Mouse (Mus musculus) limb, embryonic 11.5 days (tissue): ENCODE results near the gene Wnk4. TPM values are rescaled to one million over a fixed set of nuclear protein-coding genes. Genes with fewer than 3 reads are reported as not detected.

Experiments
- ATAC-seq: fragments of 200-750 bp; cut with Nextera tagmentation; 2 replicates; pipeline ENCODE4 v1.8.0; 2017; ENCODE audit warnings: low read depth; ENCODE audit not compliant: insufficient number of reproducible peaks, low FRiP score, low TSS enrichment
- DNase-seq: peaks from one replicate; pipeline ENCODE4 v3.0.0-alpha.2; 2015; ENCODE audit warnings: low spot score
- H3K27ac ChIP-seq: fragments of 300-500 bp; sonication (generic); replicated peaks from 2 replicates; pipeline ENCODE4 v1.5.1; 2014; ENCODE audit warnings: low read depth, mild to moderate bottlenecking, low read length
- H3K27me3 ChIP-seq: fragments of 300-500 bp; sonication (generic); 2 replicates; pipeline ENCODE4 v1.6.1; 2014; ENCODE audit warnings: mild to moderate bottlenecking, low read length, mixed read lengths; ENCODE audit not compliant: control insufficient read depth, insufficient read depth
- H3K36me3 ChIP-seq: fragments of 300-500 bp; sonication (generic); 2 replicates; pipeline ENCODE4 v1.6.1; 2014; ENCODE audit warnings: mild to moderate bottlenecking, low read length, moderate library complexity, mixed read lengths; ENCODE audit not compliant: control insufficient read depth, insufficient read depth
- H3K4me1 ChIP-seq: fragments of 300-500 bp; sonication (generic); 2 replicates; pipeline ENCODE4 v1.6.1; 2014; ENCODE audit warnings: low read length, mixed read lengths; ENCODE audit not compliant: control insufficient read depth, insufficient read depth
- H3K4me2 ChIP-seq: fragments of 300-500 bp; sonication (generic); 2 replicates; pipeline ENCODE4 v1.6.1; 2014; ENCODE audit warnings: low read depth, mild to moderate bottlenecking, moderate library complexity; ENCODE audit not compliant: severe bottlenecking
- H3K4me3 ChIP-seq: fragments of 300-500 bp; sonication (generic); 2 replicates; pipeline ENCODE4 v1.5.1; 2014; ENCODE audit warnings: low read depth, low read length
- H3K9ac ChIP-seq: fragments of 300-500 bp; sonication (generic); 2 replicates; pipeline ENCODE4 v1.6.1; 2014; ENCODE audit warnings: mild to moderate bottlenecking, low read length
- H3K9me3 ChIP-seq: fragments of 300-500 bp; sonication (generic); 2 replicates; pipeline ENCODE4 v1.6.1; 2016; ENCODE audit warnings: low read length; ENCODE audit not compliant: control insufficient read depth
- WGBS: fragments of 180-500 bp; shearing (Covaris S2); extraction: QIAGEN DNeasy Blood & Tissue Kit; methylation state at CpG from one replicate; pipeline ENCODE4 v1.1.7; 2014; 5-methylcytosine and 5-hydroxymethylcytosine counted together
- polyA plus RNA-seq: library from polyadenylated mRNA; unstranded; fragments of >200 nt; fragmentation: Nextera tagmentation; extraction: Ambion mirVana; gene quantifications from 2 replicates; pipeline ENCODE4 v1.2.1, GENCODE M21; 2014

Wnk4 gene
- polyA plus RNA-seq, 1 experiment from 2014 or later: 7.0 TPM

GRCm38 (mm10) chr11:101225331-101226064 lies 34.9 kb upstream of the Wnk4 start:
- peak overlapping the region; percentile 83 for H3K4me2 ChIP-seq
- no peaks in the 10 kb centered on the region for H3K36me3 ChIP-seq
- H3K27me3 ChIP-seq: no peaks in the 10 kb centered on the region
- peaks cover 6% of the 10 kb centered on the region for H3K4me1 ChIP-seq
- WGBS: 19% methylated on average over 25 of the region's 25 CpGs
- no peaks in the 10 kb centered on the region for H3K9me3 ChIP-seq
- ATAC-seq (no peak), DNase-seq (no peak)
- no peak overlapping the region for H3K27ac ChIP-seq
- peak overlapping the region; percentile 85 for H3K4me3 ChIP-seq
- peak overlapping the region; percentile 69 for H3K9ac ChIP-seq

DNA sequence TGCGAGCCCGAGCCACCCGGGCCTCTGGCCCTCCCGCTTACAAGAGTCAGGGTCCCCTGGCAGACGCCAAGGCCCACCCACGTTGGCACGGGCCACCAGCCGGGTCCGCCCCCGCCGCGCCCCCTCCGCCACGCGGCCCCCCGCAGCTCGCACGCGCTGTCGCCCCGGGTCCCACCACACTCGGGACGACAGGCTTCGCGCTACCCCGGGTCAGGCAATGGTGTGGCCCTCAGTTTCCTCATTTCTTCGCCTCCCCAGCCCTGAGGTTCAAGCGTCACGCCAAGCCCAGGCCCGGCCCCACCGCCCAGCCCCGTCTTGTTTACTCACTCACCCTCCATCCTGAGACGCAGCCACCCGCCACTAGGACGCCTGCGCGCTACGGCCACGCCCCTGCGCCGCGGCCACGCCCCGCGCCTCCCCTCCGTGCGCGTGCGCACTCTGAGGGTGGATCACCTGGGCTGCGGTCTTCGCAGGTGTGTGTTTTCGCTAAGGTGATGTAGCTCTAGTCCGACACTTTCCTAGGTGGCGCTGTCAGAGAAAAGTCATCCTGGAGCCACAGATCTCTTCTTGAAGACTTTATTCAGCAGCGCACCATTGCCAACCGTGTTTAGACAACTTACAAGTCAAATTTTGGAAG lies 34.2 kb upstream of the Wnk4 start, which contains the start of gene Ezh1:
Gene Ezh1, minus strand, starts transcription at position 399 of the 637 bp plus-strand sequence.
- Histone ChIP-seq H3K4me1 (peaks cover 11% of the 10 kb centered on the region), H3K9me3 (no peaks in the 10 kb centered on the region), H3K27me3 (no peaks in the 10 kb centered on the region), H3K36me3 (no peaks in the 10 kb centered on the region), H3K9ac (peak within 1 kb of the TSS; percentile 69), H3K4me3 (peak within 1 kb of the TSS; percentile 85), H3K4me2 (peak within 1 kb of the TSS; percentile 83), H3K27ac (0 out of 2 replicates have a peak within 1 kb of the TSS, but pooled peaks have one; percentile 4)
- ATAC-seq (peak; percentile 91), DNase-seq (peak; percentile 90)
- WGBS: 2% methylated on average over 48 of the region's 56 CpGs

- H3K4me1 ChIP-seq: peaks cover 20% of the 10 kb centered on the region
- ATAC-seq (no peak), DNase-seq (no peak)
- WGBS: 44% methylated on average over 8 of the region's 8 CpGs
- H3K4me3 ChIP-seq: no peak overlapping the region
- no peak overlapping the region for H3K4me2 ChIP-seq
- H3K9ac ChIP-seq: no peak overlapping the region
- no peaks in the 10 kb centered on the region for H3K9me3 ChIP-seq
- H3K36me3 ChIP-seq: no peaks in the 10 kb centered on the region
- no peak overlapping the region; the same call in 1 of the 2 replicates for H3K27ac ChIP-seq
- no peaks in the 10 kb centered on the region for H3K27me3 ChIP-seq
Observed at GRCm38 (mm10) chr11:101229361-101229900, 30.9 kb upstream of the Wnk4 start.

GRCm38 (mm10) chr11:101230061-101230511 lies 30.3 kb upstream of the Wnk4 start:
- H3K4me1 ChIP-seq: peaks cover 20% of the 10 kb centered on the region
- WGBS: 19% methylated on average over 2 of the region's 2 CpGs
- no peak for ATAC-seq
- no peaks in the 10 kb centered on the region for H3K9me3 ChIP-seq
- H3K4me2 ChIP-seq: no peak overlapping the region
- no peak overlapping the region for H3K4me3 ChIP-seq
- no peaks in the 10 kb centered on the region for H3K27me3 ChIP-seq
- H3K9ac ChIP-seq: no peak overlapping the region
- H3K36me3 ChIP-seq: no peaks in the 10 kb centered on the region
- peak overlapping the region; percentile 23; the same call in 1 of the 2 replicates for H3K27ac ChIP-seq
- DNase-seq: no peak

DNA sequence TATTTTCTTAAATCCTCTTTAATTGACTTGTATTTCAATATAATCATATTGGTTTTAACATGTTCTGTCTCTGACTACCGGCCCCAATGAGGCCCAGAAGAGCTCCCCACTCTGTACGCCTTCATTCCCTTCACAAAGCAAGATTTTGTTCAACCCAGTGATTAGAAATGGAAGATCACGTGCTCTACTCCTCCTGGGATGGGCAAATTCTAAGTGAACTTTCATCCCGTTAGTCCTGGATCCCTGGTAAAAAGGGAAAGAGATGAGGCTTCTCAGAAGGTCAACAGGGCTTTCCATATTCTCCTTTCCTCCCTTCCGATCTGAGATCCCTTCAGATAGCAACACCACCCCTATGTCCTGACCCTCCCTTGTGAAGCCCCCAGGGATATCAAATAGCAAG lies 29.8 kb upstream of the Wnk4 start:
- no peak overlapping the region for H3K4me3 ChIP-seq
- H3K27me3 ChIP-seq: no peaks in the 10 kb centered on the region
- H3K4me1 ChIP-seq: peaks cover 20% of the 10 kb centered on the region
- no peaks in the 10 kb centered on the region for H3K36me3 ChIP-seq
- H3K4me2 ChIP-seq: no peak overlapping the region
- H3K9ac ChIP-seq: peak overlapping the region; percentile 27; the same call in 1 of the 2 replicates
- no peak for DNase-seq
- peak overlapping the region; percentile 58 for H3K27ac ChIP-seq
- 36% methylated on average over 5 of the region's 5 CpGs for WGBS
- H3K9me3 ChIP-seq: no peaks in the 10 kb centered on the region
- ATAC-seq: no peak

DNA sequence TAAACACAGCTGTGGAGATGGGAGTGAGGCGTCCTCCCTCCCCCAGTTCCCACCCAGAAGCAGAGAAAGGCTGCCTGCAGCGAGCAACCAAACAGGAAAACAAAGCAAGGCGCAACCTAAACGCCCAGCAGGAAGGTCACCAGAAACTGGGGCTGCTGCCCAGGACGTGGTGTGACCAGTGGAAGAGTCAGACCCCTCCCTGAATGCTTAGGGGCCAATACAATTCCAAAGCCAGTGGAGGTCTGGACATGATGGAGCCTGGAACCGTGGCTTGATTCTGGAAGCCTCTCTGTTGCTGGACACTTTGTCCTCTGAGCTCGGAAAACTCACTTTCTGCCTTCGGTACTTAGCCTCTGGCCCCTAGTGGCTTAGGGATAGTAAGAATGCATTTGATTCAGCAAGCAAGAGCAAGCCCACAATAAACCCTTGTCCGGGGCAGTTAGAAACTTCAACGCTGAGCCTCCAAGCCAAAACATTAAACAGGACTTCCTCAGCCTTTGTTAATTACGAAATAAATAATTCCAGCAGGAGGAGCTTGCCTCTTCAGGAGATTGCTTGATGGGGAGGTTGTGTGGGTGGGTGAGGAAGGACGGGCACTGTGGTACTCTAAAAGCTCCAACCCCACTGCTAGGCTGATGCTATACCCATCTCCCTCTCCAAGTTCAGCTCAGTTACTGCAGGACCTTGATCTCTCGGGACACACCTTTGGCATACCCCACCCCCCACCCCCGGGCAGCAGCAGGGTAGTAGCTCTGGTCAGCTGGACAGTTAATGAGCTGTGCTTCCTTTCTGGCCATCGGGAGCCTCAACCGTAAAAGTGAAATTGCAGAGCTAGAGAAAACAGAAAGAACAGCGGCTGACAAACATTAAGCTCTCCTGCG lies 29.1 kb upstream of the Wnk4 start:
- Histone ChIP-seq H3K36me3 (no peaks in the 10 kb centered on the region), H3K9ac (peak overlapping the region; percentile 27), H3K4me2 (peak overlapping the region; percentile 24; the same call in 1 of the 2 replicates), H3K4me3 (no peak overlapping the region), H3K4me1 (peaks cover 20% of the 10 kb centered on the region), H3K27ac (peak overlapping the region; percentile 58), H3K9me3 (no peaks in the 10 kb centered on the region), H3K27me3 (no peaks in the 10 kb centered on the region)
- DNase-seq (peak; percentile 45), ATAC-seq (no peak)
- 7% methylated on average over 18 of the region's 18 CpGs for WGBS

GRCm38 (mm10) chr11:101232010-101232839 lies 28.1 kb upstream of the Wnk4 start:
- Histone ChIP-seq H3K9ac (no peak overlapping the region), H3K4me1 (peaks cover 20% of the 10 kb centered on the region), H3K36me3 (no peaks in the 10 kb centered on the region), H3K4me3 (no peak overlapping the region), H3K9me3 (no peaks in the 10 kb centered on the region), H3K27ac (peak overlapping the region; percentile 58), H3K4me2 (peak overlapping the region; percentile 24; the same call in 1 of the 2 replicates), H3K27me3 (no peaks in the 10 kb centered on the region)
- 51% methylated on average over 6 of the region's 6 CpGs for WGBS
- ATAC-seq: no peak
- DNase-seq: peak; percentile 31
